Mouse (Mus musculus) naive thymus-derived CD4-positive, alpha-beta T cell, adult 2 months (primary cell): Measurements from ENCODE around the gene Eomes.

Experiments used
- DNase-seq: peaks from one replicate; pipeline ENCODE4 v3.0.0-alpha.2; 2011; ENCODE audit warnings: low read depth

Gene Eomes

GRCm38 (mm10) chr9:118520011-118520410, 42.0 kb downstream of the Eomes start:
- DNase-seq, result no peak

- no peak for DNase-seq
These were observed 42.8 kb downstream of the Eomes start for GRCm38 (mm10) chr9:118520858-118521257.

- no peak for DNase-seq
These were observed 43.6 kb downstream of the Eomes start for GRCm38 (mm10) chr9:118521659-118522058.

GRCm38 (mm10) chr9:118523738-118524137, 45.7 kb downstream of the Eomes start:
- DNase-seq, result no peak

GRCm38 (mm10) chr9:118527056-118527455, 49.0 kb downstream of the Eomes start:
- DNase-seq, result no peak

- no peak for DNase-seq
These were observed 51.8 kb downstream of the Eomes start for GRCm38 (mm10) chr9:118529783-118530182.

GRCm38 (mm10) chr9:118530679-118531078, 52.7 kb downstream of the Eomes start:
- no peak for DNase-seq

- no peak for DNase-seq
These were observed 54.6 kb downstream of the Eomes start for GRCm38 (mm10) chr9:118532516-118533205.
